Mouse (Mus musculus) thymus, adult 2 months (tissue): Measurements from ENCODE around the gene Mr1.

ENCODE experiments used
- CTCF ChIP-seq: fragments of 200-500 bp; IDR thresholded peaks from 2 replicates; pipeline ENCODE4 v1.5.1; 2012; ENCODE audit warnings: mild to moderate bottlenecking, control low read depth, low read length, moderate library complexity, borderline replicate concordance; ENCODE audit not compliant: control insufficient read depth, poor library complexity, insufficient read depth; ENCODE audit errors: extremely low read depth
- POLR2A ChIP-seq: fragments of 200-500 bp; IDR thresholded peaks from 2 replicates; pipeline ENCODE4 v1.6.1; 2012; ENCODE audit warnings: mild to moderate bottlenecking, low read length, control low read depth, moderate library complexity; ENCODE audit not compliant: control insufficient read depth, poor library complexity, insufficient read depth; ENCODE audit errors: extremely low read depth

DNA sequence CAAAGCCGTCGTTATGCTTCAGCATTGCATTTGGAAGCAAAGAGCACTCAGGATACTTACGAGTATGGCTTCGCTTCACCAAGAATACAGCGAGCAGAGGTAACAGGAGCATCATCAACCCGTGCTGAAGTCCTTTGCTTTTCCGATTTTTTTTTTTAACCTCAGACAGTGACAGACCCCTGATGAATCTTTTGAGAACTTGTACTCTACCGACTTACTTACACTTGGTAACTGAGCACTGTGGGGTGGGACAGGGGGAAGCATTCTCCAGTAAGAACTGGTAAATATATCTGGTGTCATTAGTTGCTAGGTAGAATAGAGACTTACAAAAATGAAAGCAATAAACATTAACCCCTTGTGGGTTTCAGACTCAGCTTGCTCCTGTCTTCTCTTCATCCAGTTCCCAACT lies at the start of gene Mr1:
- no peak for TF ChIP-seq POLR2A
- TF ChIP-seq CTCF = no peak
